Mouse (Mus musculus): ENCODE results near the gene Robo4. TPM values are rescaled to one million over a fixed set of nuclear protein-coding genes. Genes with fewer than 3 reads are reported as not detected.

Gene Robo4
- polyA plus RNA-seq (2017; shearing (Covaris generic)), result under 1 TPM in 1 of 2 experiments, not detected in 1; 0.12 TPM

GRCm38 (mm10) chr9:37401802-37402201, at the start of gene Robo4:
Robo4 (plus strand) TSS chr9:37401897.

DNA sequence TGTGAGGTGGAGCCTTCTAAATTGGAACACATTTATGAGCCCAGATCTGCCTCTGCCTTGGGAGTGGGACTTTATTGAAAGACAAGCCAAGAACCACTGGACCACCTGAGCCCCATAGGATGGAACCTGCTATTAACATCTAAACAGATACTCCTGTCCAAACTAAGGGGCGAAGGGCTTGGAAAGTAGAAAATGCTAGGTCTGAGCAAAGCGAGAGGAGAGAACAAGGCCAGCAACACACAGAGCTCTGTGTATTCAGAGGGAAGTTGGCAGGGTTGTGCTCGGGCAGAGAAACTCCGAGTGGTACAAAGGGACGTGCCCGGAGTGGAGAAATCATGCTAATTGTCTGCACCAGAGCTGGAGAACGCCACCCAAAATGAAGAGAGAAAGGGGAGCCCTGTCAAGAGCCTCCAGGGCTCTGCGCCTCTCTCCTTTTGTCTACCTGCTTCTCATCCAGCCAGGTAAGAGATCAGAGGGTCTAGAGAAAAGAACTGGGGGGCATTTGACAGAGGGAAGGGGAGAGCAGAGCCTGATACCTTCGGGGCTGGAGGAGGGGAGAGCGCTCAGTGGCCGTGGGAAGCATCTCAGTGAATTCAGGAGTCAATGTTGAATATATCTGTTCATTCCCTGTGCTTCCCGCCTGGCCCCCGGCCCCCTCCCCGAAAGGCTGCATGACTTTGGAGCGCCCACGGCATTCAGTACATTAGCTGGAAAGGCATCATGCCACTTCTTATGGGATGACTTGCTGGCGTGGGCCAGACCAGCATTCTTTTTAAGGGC, 34.2 kb upstream of the Robo4 start, which contains the start of gene Hepacam:
Hepacam (plus strand) TSS at position 51 of the 780 bp plus-strand sequence.

DNA sequence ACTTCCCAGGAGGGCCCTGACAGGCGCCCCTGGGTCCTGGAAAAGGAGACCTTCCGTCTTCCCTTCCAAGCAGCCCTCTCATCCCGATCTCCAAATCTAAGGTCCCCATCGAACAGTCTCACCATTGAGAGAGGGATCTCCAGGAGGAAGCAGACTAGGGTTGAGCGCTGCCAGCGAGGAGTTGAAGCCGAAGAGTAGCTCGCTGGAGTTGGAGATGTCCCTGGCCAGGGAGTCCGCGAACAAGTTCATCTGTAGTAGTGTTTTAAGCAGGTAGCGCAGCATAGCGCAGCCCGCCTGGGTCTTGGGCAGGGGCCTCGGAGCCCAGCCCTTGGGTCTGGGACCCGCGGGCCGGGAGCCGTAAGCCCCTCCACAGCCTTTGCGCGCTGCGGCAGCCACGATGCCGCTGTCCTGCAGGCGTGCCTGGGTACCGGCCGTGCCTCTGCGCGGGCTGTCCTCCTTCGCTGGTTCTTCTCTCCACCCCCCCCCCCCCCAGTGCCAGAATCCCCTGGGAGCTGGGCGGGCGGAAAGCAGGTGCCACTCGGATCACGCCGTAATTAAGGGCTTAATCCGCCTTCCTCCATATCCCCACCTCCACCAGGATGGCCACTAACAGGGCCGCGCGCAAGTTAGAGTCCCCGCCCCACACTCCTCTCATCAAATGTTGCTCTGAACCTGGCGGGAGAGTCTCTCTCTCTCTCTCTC, 31.2 kb downstream of the Robo4 start, which contains the start of gene Robo3:
Robo3 (minus strand) TSS at position 527 of the 702 bp plus-strand sequence.

Other genes starting within 250 kb of the Robo4 start
- 1 to 10 TPM; 1.9 to 3.5 TPM for gene Tmem218, start 193.7 kb upstream of the Robo4 start, polyA plus RNA-seq (2017; shearing (Covaris generic))
- gene Slc37a2, start 146.2 kb upstream of the Robo4 start, polyA plus RNA-seq (2017; shearing (Covaris generic)), result 1 to 10 TPM; 2.5 to 3.6 TPM
- 1 to 10 TPM; 3.1 to 5.1 TPM for gene Ccdc15, start 53.5 kb upstream of the Robo4 start, polyA plus RNA-seq (2017; shearing (Covaris generic))
- not detected for gene Hepacam, start 34.5 kb upstream of the Robo4 start, polyA plus RNA-seq (2017; shearing (Covaris generic))
- gene Robo3, start 31.3 kb downstream of the Robo4 start, polyA plus RNA-seq (2017; shearing (Covaris generic)), result under 1 TPM in 1 of 2 experiments, not detected in 1; 0.20 TPM
- 10 to 100 TPM; 18.1 to 19.9 TPM for gene Msantd2, start 87.4 kb downstream of the Robo4 start, polyA plus RNA-seq (2017; shearing (Covaris generic))
- under 1 TPM; 0.42 to 0.69 TPM for gene Esam, start 126.2 kb downstream of the Robo4 start, polyA plus RNA-seq (2017; shearing (Covaris generic))
- gene Vsig2, start 137.4 kb downstream of the Robo4 start, polyA plus RNA-seq (2017; shearing (Covaris generic)), result not detected
- 1 to 10 TPM; 1.5 to 3.2 TPM for gene Nrgn, start 151.0 kb downstream of the Robo4 start, polyA plus RNA-seq (2017; shearing (Covaris generic))
- gene Siae, start 153.8 kb downstream of the Robo4 start, polyA plus RNA-seq (2017; shearing (Covaris generic)), result 10 to 100 TPM in 1 of 2 experiments, 1 to 10 TPM in 1; 8.5 to 13.0 TPM
- 1 to 10 TPM in 1 of 2 experiments, under 1 TPM in 1; 0.55 to 1.2 TPM for gene Spa17, start 211.8 kb downstream of the Robo4 start, polyA plus RNA-seq (2017; shearing (Covaris generic))

Measured in activated CD4-positive, CD25-positive, alpha-beta regulatory T cell (primary cell).